Mouse (Mus musculus) forebrain, embryonic 10.5 days (tissue): ENCODE results near the gene Zfp62. TPM values are rescaled to one million over a fixed set of nuclear protein-coding genes. Genes with fewer than 3 reads are reported as not detected.
"Not testable (repeated sequence)": the region's sequence is repeated elsewhere in the genome, so short reads cannot be mapped to it uniquely, and the experiment has no call there.

Experiments
- DNase-seq: peaks from one replicate; pipeline ENCODE4 v3.0.0-alpha.2; 2017; ENCODE audit warnings: low spot score; ENCODE audit errors: extremely low spot score
- H3K27ac ChIP-seq: fragments of 300-500 bp; sonication (generic); 2 replicates; pipeline ENCODE4 v1.5.1; 2016; ENCODE audit warnings: mild to moderate bottlenecking
- H3K27me3 ChIP-seq: fragments of 300-500 bp; sonication (generic); 2 replicates; pipeline ENCODE4 v1.6.1; 2016; ENCODE audit warnings: mild to moderate bottlenecking; ENCODE audit not compliant: poor library complexity, severe bottlenecking
- H3K36me3 ChIP-seq: fragments of 300-500 bp; sonication (generic); replicated peaks from 2 replicates; pipeline ENCODE4 v1.6.1; 2016; ENCODE audit warnings: mild to moderate bottlenecking, moderate library complexity
- H3K4me1 ChIP-seq: fragments of 300-500 bp; sonication (generic); 2 replicates; pipeline ENCODE4 v1.6.1; 2016
- H3K4me3 ChIP-seq: fragments of 300-500 bp; sonication (generic); 2 replicates; pipeline ENCODE4 v1.5.1; 2016; ENCODE audit warnings: mild to moderate bottlenecking, moderate library complexity
- H3K9me3 ChIP-seq: fragments of 300-500 bp; sonication (generic); 2 replicates; pipeline ENCODE4 v1.6.1; 2016; ENCODE audit warnings: mild to moderate bottlenecking, moderate library complexity
- WGBS: fragments of 180-500 bp; shearing (Covaris S2); methylation state at CpG from one replicate; pipeline ENCODE4 v1.1.7; 2016; 5-methylcytosine and 5-hydroxymethylcytosine counted together
- polyA plus RNA-seq: library from polyadenylated mRNA; unstranded; fragments of >200 nt; fragmentation: Nextera tagmentation; extraction: Ambion mirVana; gene quantifications from 2 replicates; pipeline ENCODE4 v1.2.1, GENCODE M21; 2016

Zfp62 gene
- polyA plus RNA-seq, 1 experiment from 2014 or later, result 42.3 TPM

DNA sequence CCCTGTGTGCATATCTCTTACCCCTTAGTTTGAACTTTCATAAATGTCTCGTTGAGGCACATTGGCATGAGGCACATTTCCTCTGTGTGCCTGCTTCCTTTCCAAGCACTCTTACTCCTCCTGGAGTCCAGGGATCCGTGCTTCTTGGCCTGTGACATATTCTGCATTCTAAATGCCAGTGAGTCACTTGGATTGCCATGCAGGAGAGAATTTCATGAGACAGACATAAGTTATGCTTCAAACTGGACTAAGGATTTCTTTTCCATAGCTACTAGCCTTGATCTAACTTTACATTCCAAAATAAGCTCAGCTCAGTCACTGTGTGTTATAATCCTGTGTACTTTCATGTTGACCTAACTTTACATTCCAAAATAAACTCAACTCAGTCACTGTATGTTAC lies 12.0 kb upstream of the Zfp62 start:
- no peaks in the 10 kb centered on the region for H3K9me3 ChIP-seq
- DNase-seq, result no peak
- WGBS, result 74% methylated on average over 2 of the region's 2 CpGs
- no peak overlapping the region for H3K27ac ChIP-seq
- no peaks in the 10 kb centered on the region for H3K27me3 ChIP-seq
- H3K36me3 ChIP-seq, result no peaks in the 10 kb centered on the region
- no peak overlapping the region for H3K4me3 ChIP-seq
- H3K4me1 ChIP-seq, result no peaks in the 10 kb centered on the region

GRCm38 (mm10) chr11:49194771-49195170 lies 8.3 kb upstream of the Zfp62 start:
- not testable (repeated sequence) for H3K36me3 ChIP-seq, H3K9me3 ChIP-seq, DNase-seq, H3K4me1 ChIP-seq, H3K27me3 ChIP-seq, H3K4me3 ChIP-seq, H3K27ac ChIP-seq
- whole genome bisulfite sequencing, result 97% methylated on average over 9 of the region's 9 CpGs

DNA sequence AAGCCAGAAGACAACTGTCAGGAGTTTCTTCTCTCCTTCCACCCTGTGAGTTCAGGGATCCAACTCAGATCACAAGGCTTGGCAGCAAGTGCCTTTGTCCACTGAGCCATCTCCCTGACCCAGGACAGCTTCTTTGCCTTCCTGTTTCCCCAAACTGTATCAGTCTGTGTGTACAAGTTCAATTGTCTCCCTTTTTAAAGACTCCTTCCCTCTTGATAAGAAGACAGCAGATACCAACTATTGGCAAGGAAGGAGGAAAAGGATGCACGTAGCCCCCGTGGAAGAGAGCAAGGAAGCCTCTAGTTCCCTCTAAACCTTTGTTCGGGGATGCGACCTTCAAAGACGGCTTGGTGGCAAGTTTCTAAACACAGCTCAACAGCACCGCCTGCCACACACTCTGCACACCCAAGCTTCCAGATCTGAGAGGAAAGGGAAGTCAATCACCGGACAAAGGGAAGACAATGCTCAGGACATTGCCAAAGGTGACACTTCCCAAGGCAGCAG lies 7.2 kb upstream of the Zfp62 start:
- Histone ChIP-seq H3K9me3 (no peaks in the 10 kb centered on the region), H3K27ac (no peak overlapping the region), H3K27me3 (no peaks in the 10 kb centered on the region), H3K4me3 (no peak overlapping the region), H3K36me3 (no peaks in the 10 kb centered on the region), H3K4me1 (no peaks in the 10 kb centered on the region)
- 93% methylated on average over 7 of the region's 7 CpGs for whole genome bisulfite sequencing
- DNase-seq, result no peak

GRCm38 (mm10) chr11:49200666-49201065 lies 2.4 kb upstream of the Zfp62 start:
- H3K36me3 ChIP-seq, result no peaks in the 10 kb centered on the region
- no peak for DNase-seq
- H3K9me3 ChIP-seq, result no peaks in the 10 kb centered on the region
- H3K4me3 ChIP-seq, result no peak overlapping the region
- H3K27me3 ChIP-seq, result no peaks in the 10 kb centered on the region
- peaks cover 20% of the 10 kb centered on the region for H3K4me1 ChIP-seq
- no peak overlapping the region for H3K27ac ChIP-seq

GRCm38 (mm10) chr11:49201142-49201541 lies 1.9 kb upstream of the Zfp62 start:
- H3K4me1 ChIP-seq, result peaks cover 20% of the 10 kb centered on the region
- H3K4me3 ChIP-seq, result no peak overlapping the region
- peaks cover 1% of the 10 kb centered on the region for H3K36me3 ChIP-seq
- DNase-seq, result no peak
- no peaks in the 10 kb centered on the region for H3K27me3 ChIP-seq
- no peaks in the 10 kb centered on the region for H3K9me3 ChIP-seq
- H3K27ac ChIP-seq, result no peak overlapping the region

DNA sequence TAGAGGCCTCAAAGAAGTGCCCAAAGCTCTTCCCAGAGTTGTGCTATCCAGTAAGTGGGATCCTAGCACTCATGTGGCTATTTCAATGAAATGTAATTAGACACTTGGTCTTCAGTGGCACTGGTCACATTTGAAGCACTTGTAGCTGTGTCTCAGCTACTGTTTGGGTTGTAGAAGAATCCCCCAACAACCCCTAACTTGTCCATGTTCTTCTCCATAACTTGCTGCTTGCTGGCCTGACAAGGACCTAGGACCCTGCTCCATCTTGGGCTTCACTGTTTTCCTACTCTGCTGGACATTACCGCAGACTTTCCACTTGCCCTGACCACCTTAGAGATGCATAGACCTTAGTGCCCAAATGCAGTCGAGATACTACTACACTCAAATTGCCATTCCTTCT lies 1.0 kb upstream of the Zfp62 start:
- Histone ChIP-seq H3K36me3 (peaks cover 11% of the 10 kb centered on the region), H3K4me3 (peak overlapping the region; percentile 91), H3K4me1 (peaks cover 20% of the 10 kb centered on the region), H3K9me3 (no peaks in the 10 kb centered on the region), H3K27ac (peak overlapping the region; percentile 100), H3K27me3 (no peaks in the 10 kb centered on the region)
- WGBS, result 73% methylated on average over 2 of the region's 2 CpGs
- DNase-seq, result no peak

- 9% methylated on average over 10 of the region's 10 CpGs for WGBS
- Histone ChIP-seq H3K36me3 (peaks cover 16% of the 10 kb centered on the region), H3K4me1 (peaks cover 20% of the 10 kb centered on the region), H3K4me3 (peak overlapping the region; percentile 91), H3K9me3 (no peaks in the 10 kb centered on the region), H3K27ac (peak overlapping the region; percentile 100), H3K27me3 (no peaks in the 10 kb centered on the region)
- peak; percentile 36 for DNase-seq
Measured at GRCm38 (mm10) chr11:49202523-49203061, 500 bp upstream of the Zfp62 start.

DNA sequence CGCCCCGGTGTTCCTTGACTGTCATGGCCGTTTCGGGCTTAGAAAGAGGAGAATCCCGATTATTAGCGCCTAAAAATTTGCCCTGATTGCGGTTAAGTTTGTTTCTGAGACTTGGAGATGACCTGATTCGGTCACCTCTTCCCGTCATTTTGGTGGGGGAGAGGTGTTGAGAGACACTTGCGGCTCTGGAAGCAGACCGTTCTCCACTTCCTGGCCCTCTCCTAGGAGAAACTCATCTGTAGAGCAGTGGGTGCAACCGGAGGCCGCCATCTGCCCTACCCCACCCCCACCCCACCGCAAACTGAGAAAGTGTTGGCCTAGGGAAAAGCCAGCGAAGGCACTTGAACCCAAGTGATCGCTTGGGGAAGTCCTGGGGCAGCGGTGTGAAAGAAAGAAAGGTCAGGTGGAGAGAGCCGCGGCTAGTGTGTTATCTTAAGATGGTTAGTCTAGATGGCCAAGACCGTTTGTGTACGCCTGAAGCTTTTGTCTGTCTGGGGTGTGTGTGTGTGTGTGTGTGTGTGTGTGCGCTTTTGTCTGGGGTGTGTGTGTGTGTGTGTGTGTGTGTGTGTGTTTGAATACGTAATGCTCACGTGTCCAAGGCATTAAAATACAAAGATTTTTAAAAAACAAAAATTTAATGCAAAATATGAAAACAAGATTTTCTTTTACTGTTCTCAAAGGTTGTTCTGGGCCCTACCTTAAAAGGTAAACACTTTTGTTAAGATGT lies 842 bp downstream of the Zfp62 start:
- Histone ChIP-seq H3K4me1 (peaks cover 20% of the 10 kb centered on the region), H3K27me3 (no peaks in the 10 kb centered on the region), H3K9me3 (no peaks in the 10 kb centered on the region), H3K27ac (peak overlapping the region; percentile 100), H3K4me3 (peak overlapping the region; percentile 91), H3K36me3 (peaks cover 26% of the 10 kb centered on the region)
- peak; percentile 72 for DNase-seq
- 2% methylated on average over 24 of the region's 24 CpGs for WGBS

DNA sequence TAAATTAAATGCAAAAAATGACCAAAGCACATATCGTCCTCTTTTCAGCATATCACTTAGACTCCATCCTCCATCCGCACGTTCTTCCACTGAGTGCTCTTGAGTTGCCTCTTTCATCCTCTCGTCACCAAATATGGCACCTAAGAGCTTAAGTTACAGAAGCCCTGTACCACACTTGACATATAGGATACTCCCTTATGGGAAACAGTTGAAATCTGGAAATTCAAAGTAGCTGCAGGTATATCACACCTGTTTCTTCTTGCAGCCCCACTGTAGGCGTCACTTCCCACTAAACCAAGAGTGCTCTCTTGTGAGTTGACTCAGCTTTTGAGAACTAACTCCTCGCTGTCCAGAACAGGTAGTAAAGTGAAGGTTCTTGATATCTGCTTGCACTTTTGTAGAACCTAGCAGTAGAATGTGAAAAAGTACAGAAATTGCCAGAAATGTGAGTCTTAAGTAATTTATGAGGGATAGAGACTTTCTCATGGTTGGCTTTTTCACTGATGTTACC lies 2.0 kb downstream of the Zfp62 start:
- H3K27me3 ChIP-seq, result no peaks in the 10 kb centered on the region
- peaks cover 32% of the 10 kb centered on the region for H3K36me3 ChIP-seq
- H3K27ac ChIP-seq, result no peak overlapping the region; the same call in 1 of the 2 replicates
- 93% methylated on average over 6 of the region's 6 CpGs for WGBS
- peak overlapping the region; percentile 91 for H3K4me3 ChIP-seq
- no peaks in the 10 kb centered on the region for H3K9me3 ChIP-seq
- H3K4me1 ChIP-seq, result peaks cover 20% of the 10 kb centered on the region
- no peak for DNase-seq

GRCm38 (mm10) chr11:49207495-49207894 lies 4.4 kb downstream of the Zfp62 start:
- 97% methylated on average over 1 of the region's 1 CpGs for WGBS
- Histone ChIP-seq H3K36me3 (peaks cover 50% of the 10 kb centered on the region), H3K4me3 (no peak overlapping the region), H3K4me1 (peaks cover 13% of the 10 kb centered on the region), H3K27ac (no peak overlapping the region), H3K9me3 (no peaks in the 10 kb centered on the region), H3K27me3 (no peaks in the 10 kb centered on the region)
- DNase-seq, result no peak

GRCm38 (mm10) chr11:49212577-49212976 lies 9.5 kb downstream of the Zfp62 start:
- no peak overlapping the region for H3K27ac ChIP-seq
- H3K36me3 ChIP-seq, result peaks cover 86% of the 10 kb centered on the region
- no peak for DNase-seq

DNA sequence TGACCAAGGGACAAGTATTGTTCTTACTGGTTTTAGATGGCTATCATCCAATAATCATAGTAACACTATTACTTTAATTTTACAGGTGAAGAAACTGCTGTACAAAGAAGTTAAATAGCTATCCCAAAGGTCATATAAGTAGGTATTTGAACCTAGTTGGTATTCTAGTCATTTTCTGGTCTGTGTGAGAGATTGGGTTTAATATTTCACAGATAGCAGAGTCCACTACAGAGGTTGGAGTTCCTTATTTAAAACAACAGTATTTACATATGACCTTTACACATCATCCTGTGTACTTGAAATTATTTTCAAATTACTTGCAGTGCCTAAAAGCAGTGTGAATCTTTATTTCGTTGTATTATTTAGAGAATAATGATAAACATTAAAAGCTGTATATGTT lies 10.4 kb downstream of the Zfp62 start:
- Histone ChIP-seq H3K4me3 (no peak overlapping the region), H3K36me3 (peaks cover 85% of the 10 kb centered on the region), H3K4me1 (no peaks in the 10 kb centered on the region), H3K9me3 (no peaks in the 10 kb centered on the region), H3K27me3 (no peaks in the 10 kb centered on the region), H3K27ac (no peak overlapping the region)
- DNase-seq, result no peak
- 98% methylated on average over 1 of the region's 1 CpGs for WGBS

More at GRCm38 (mm10) chr11:49212577-49212976, 9.5 kb downstream of the Zfp62 start:
- H3K4me1 ChIP-seq, result no peaks in the 10 kb centered on the region
- no peak overlapping the region for H3K4me3 ChIP-seq
- no peaks in the 10 kb centered on the region for H3K27me3 ChIP-seq
- no peaks in the 10 kb centered on the region for H3K9me3 ChIP-seq

GRCm38 (mm10) chr11:49219271-49219670 lies 16.2 kb downstream of the Zfp62 start:
- Histone ChIP-seq H3K4me1 (no peaks in the 10 kb centered on the region), H3K4me3 (no peak overlapping the region), H3K27me3 (no peaks in the 10 kb centered on the region), H3K9me3 (no peaks in the 10 kb centered on the region), H3K27ac (no peak overlapping the region), H3K36me3 (peaks cover 41% of the 10 kb centered on the region)
- no peak for DNase-seq
- 96% methylated on average over 2 of the region's 2 CpGs for WGBS
